Mouse (Mus musculus): Measurements from ENCODE around the gene Lrrc29. TPM values are rescaled to one million over a fixed set of nuclear protein-coding genes. Genes with fewer than 3 reads are reported as not detected.
"Not testable (repeated sequence)": the region's sequence is repeated elsewhere in the genome, so short reads cannot be mapped to it uniquely, and the experiment has no call there.

Lrrc29 gene
- total and polyA plus RNA-seq, 2 experiments from 2014 or later = 2.4 to 2.5 TPM

DNA sequence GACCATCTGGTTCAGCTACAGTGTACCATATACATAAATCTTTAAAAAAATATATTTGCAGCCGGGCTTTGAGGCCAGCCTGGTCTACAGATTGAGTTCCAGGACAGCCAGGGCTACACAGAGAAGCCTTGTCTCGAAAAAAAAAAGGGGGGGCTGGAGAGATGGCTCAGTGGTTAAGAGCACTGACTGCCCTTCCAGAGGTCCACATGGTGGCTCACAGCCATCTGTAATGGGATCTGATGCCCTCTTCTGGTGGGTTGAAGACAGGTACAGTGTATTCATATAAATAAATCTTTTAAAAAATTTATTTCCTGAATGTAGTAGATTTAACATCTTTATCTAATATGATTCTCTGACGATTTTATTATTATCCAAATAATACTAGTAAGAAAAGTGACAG, 34.3 kb downstream of the Lrrc29 start:
- not testable (repeated sequence) for H3K4me3 ChIP-seq (ENCODE audit: low read depth, low read length); DNase-seq (ENCODE audit: low spot score); H3K36me3 ChIP-seq (ENCODE audit: insufficient read depth, low read length); ATAC-seq (ENCODE audit: low FRiP score); H3K27me3 ChIP-seq (ENCODE audit: insufficient read depth, low read length); H3K9ac ChIP-seq (replicated peaks; ENCODE audit: low read length, poor library complexity, severe bottlenecking); H3K9me3 ChIP-seq (ENCODE audit: low read length); H3K27ac ChIP-seq (ENCODE audit: low read depth, low read length); H3K4me2 ChIP-seq (ENCODE audit: low read depth, low read length, poor library complexity, severe bottlenecking)
- peaks cover 10% of the 10 kb centered on the region for H3K4me1 ChIP-seq (ENCODE audit: insufficient read depth, low read length)
- WGBS = 66% methylated on average over 3 of the region's 3 CpGs
- TF ChIP-seq CTCF (IDR thresholded peaks at IDR 0.05) = peak; percentile 44

DNA sequence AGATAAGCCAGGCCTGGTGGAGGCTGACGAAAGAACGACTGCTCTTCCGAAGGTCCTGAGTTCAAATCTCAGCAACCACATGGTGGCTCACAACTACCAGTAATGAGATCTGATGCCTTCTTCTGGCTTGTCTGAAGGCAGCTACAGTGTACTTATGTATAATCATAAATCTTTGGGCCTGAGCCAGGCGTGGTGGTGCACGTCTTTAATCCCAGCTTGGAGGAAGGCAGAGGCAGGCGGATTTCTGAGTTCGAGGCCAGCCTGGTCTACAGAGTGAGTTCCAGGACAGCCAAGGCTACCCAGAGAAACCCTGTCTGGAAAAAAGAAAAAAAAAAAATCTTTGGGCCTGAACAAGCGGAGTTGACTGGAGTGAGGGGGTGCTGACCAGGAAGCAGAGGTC, 34.7 kb downstream of the Lrrc29 start:
- not testable (repeated sequence) for H3K4me3 ChIP-seq (ENCODE audit: low read depth, low read length); H3K36me3 ChIP-seq (ENCODE audit: insufficient read depth, low read length); H3K27ac ChIP-seq (ENCODE audit: low read depth, low read length); ATAC-seq (ENCODE audit: low FRiP score); H3K9me3 ChIP-seq (ENCODE audit: low read length); H3K9ac ChIP-seq (replicated peaks; ENCODE audit: low read length, poor library complexity, severe bottlenecking); DNase-seq (ENCODE audit: low spot score); H3K4me2 ChIP-seq (ENCODE audit: low read depth, low read length, poor library complexity, severe bottlenecking); H3K27me3 ChIP-seq (ENCODE audit: insufficient read depth, low read length)
- WGBS = 82% methylated on average over 8 of the region's 8 CpGs
- H3K4me1 ChIP-seq (ENCODE audit: insufficient read depth, low read length) = peaks cover 13% of the 10 kb centered on the region

DNA sequence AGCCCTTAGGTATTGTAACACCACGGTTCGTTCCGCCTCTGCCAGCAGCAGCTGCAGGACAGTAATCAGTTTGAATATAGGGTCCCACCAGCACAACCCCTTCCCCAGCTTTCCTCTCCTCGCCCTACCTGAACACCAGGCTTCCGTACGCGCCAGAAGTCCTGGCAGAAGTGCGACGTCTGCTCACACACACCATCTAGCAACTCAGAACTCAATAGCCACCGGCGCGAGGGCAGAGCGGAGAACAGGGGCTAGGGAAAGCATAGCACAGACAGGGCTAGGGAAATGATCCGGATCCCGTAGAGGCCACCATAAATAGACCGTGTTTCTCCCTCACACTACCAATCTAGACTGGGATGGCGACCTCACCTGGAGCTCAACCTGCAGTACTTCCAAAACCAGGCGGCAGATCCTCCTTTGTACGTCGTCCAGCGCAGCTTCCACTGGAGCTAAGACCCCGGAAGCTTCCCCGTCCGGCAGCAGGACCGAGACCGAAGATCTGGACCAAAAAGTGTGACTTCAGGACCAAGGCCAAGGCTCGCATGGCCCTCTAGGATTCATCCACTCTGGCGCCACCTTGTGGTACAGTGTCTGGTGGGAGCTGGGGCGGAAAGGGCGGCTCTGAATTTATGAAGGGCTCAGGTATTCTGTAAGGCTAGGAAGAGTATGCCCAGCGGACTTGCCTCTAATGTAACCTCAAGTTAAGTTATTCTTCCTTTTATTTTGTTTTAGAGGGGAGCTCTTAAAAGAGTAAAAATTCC, 35.3 kb downstream of the Lrrc29 start:
- Histone ChIP-seq H3K27ac (ENCODE audit: low read depth, low read length) (no peak overlapping the region), H3K27me3 (ENCODE audit: insufficient read depth, low read length) (no peaks in the 10 kb centered on the region), H3K4me2 (ENCODE audit: low read depth, low read length, poor library complexity, severe bottlenecking) (peak overlapping the region; percentile 50), H3K4me3 (ENCODE audit: low read depth, low read length) (peak overlapping the region; percentile 50), H3K9me3 (ENCODE audit: low read length) (no peaks in the 10 kb centered on the region), H3K36me3 (ENCODE audit: insufficient read depth, low read length) (no peaks in the 10 kb centered on the region), H3K9ac (replicated peaks; ENCODE audit: low read length, poor library complexity, severe bottlenecking) (no peak overlapping the region; the same call in 1 of the 2 replicates), H3K4me1 (ENCODE audit: insufficient read depth, low read length) (peaks cover 13% of the 10 kb centered on the region)
- peak; percentile 88 for DNase-seq (ENCODE audit: low spot score)
- ATAC-seq (ENCODE audit: low FRiP score) = no peak
- WGBS = 6% methylated on average over 31 of the region's 31 CpGs
- TF ChIP-seq CTCF (IDR thresholded peaks at IDR 0.05) = peak; percentile 90

DNA sequence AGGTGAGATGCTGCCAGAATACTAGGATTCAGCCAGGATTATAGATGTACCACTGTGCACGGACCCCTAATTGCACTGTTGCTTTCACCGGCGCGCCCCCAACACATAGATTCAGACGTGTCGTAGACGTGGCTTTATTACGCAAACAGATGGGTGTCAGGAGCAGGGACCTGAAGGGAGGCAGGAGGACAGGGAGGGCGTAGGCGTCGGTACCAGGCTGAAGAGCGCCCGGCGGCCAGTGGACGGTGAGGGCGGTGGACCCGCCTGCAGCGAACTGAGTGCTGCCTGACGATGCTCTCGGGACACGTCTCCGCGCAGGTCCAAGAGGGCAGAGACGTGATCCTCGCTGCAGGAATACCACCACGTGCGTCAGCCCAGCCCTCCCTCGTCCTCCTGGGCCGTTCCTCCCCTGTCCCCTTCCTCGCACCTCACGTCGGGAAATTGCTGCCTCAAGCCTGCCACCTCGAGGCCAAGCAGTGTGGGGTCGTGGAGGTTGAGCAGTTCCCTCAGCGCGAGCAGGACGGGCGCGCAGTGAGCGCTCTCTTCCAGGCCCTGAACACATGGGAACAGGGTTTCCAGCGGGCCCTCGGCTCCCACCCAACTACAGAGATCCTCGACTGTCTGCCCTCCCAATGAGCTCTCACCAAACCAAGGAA, 36.1 kb downstream of the Lrrc29 start, which contains the start of gene 4931428F04Rik:
Gene 4931428F04Rik, minus strand, starts transcription at position 60 of the 656 bp plus-strand sequence.
- peak; percentile 75 for TF ChIP-seq CTCF (IDR thresholded peaks at IDR 0.05)
- peak; percentile 62 for ATAC-seq (ENCODE audit: low FRiP score)
- under 1% methylated on average over 42 of the region's 43 CpGs for WGBS
- H3K9ac ChIP-seq (replicated peaks; ENCODE audit: low read length, poor library complexity, severe bottlenecking) = peak within 1 kb of the TSS; percentile 75
- peak within 1 kb of the TSS; percentile 50 for H3K4me3 ChIP-seq (ENCODE audit: low read depth, low read length)
- DNase-seq (ENCODE audit: low spot score) = peak; percentile 59
- H3K4me2 ChIP-seq (ENCODE audit: low read depth, low read length, poor library complexity, severe bottlenecking) = peak within 1 kb of the TSS; percentile 50
- H3K27ac ChIP-seq (ENCODE audit: low read depth, low read length) = peak within 1 kb of the TSS; percentile 92
- 0 out of 2 replicates have a peak, but pooled peaks cover 4% of the 10 kb centered on the region for H3K36me3 ChIP-seq (ENCODE audit: insufficient read depth, low read length)
- no peaks in the 10 kb centered on the region for H3K27me3 ChIP-seq (ENCODE audit: insufficient read depth, low read length)
- no peaks in the 10 kb centered on the region for H3K9me3 ChIP-seq (ENCODE audit: low read length)
- H3K4me1 ChIP-seq (ENCODE audit: insufficient read depth, low read length) = peaks cover 13% of the 10 kb centered on the region

DNA sequence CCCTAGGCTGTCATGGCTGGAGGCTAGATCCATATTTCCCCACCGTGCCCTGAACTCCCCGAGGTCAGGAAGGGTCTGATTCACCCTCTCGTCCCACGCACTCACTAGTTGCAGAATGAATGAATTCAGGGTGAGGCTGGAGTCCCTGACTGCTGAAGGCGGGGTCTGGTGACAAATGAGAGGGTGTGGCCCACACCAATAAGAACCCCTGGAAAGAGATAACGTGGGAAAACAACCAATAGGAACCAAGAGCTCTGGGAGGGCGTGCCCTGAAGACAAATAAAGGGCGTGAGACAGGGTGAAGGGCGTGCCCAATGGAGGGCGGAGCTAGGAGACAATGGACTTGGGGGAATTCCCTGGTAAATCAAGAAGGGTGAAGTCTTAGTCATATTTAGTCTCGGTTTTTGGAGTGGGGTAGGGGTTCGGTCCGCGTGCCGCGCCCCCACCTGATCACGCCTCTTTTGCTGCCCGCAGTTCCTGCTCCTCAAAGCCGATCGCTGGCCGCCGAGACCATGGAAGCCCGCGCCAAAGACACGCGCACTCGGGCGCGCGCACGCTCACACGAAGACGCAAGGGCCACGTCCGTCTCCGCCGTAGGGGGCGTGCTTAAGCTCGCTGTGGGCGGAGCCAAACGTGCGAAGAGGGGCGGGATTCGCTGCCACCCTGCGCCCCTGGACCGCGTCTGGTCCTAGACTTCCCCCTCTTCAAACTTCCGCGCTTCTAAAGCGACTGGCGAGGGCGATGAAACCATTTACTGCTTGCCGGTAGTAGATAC, 36.9 kb downstream of the Lrrc29 start:
- ATAC-seq (ENCODE audit: low FRiP score) (peak; percentile 91), DNase-seq (ENCODE audit: low spot score) (peak; percentile 98)
- WGBS = under 1% methylated on average over 53 of the region's 53 CpGs
- Histone ChIP-seq H3K27me3 (ENCODE audit: insufficient read depth, low read length) (no peaks in the 10 kb centered on the region), H3K27ac (ENCODE audit: low read depth, low read length) (peak overlapping the region; percentile 92), H3K4me3 (ENCODE audit: low read depth, low read length) (peak overlapping the region; percentile 50), H3K9ac (replicated peaks; ENCODE audit: low read length, poor library complexity, severe bottlenecking) (peak overlapping the region; percentile 75), H3K9me3 (ENCODE audit: low read length) (no peaks in the 10 kb centered on the region), H3K4me2 (ENCODE audit: low read depth, low read length, poor library complexity, severe bottlenecking) (peak overlapping the region; percentile 50), H3K4me1 (ENCODE audit: insufficient read depth, low read length) (peaks cover 13% of the 10 kb centered on the region), H3K36me3 (ENCODE audit: insufficient read depth, low read length) (0 out of 2 replicates have a peak, but pooled peaks cover 4% of the 10 kb centered on the region)
- peak; percentile 61 for TF ChIP-seq CTCF (IDR thresholded peaks at IDR 0.05)
